Mouse (Mus musculus) liver, adult 2 months (tissue): ENCODE measurements around the gene Acap1.

ENCODE experiments used
- CTCF ChIP-seq: fragments of 200-500 bp; IDR thresholded peaks from 2 replicates; pipeline ENCODE4 v1.5.1; 2011; ENCODE audit warnings: low read depth, low read length, control low read depth
- POLR2A ChIP-seq: fragments of 200-500 bp; IDR thresholded peaks from 2 replicates; pipeline ENCODE4 v1.6.1; 2011; ENCODE audit warnings: low read length, control low read depth; ENCODE audit not compliant: insufficient read depth; ENCODE audit errors: extremely low read depth

- TF ChIP-seq CTCF (no peak), POLR2A (no peak)
These were observed 47.3 kb downstream of the Acap1 start for GRCm38 (mm10) chr11:69848021-69848420.
